Mouse (Mus musculus): Measurements from ENCODE around the gene Scamp5. TPM values are rescaled to one million over a fixed set of nuclear protein-coding genes. Genes with fewer than 3 reads are reported as not detected.

The Scamp5 gene
- polyA plus RNA-seq, 1 experiment from 2014 or later, result 42.4 TPM

DNA sequence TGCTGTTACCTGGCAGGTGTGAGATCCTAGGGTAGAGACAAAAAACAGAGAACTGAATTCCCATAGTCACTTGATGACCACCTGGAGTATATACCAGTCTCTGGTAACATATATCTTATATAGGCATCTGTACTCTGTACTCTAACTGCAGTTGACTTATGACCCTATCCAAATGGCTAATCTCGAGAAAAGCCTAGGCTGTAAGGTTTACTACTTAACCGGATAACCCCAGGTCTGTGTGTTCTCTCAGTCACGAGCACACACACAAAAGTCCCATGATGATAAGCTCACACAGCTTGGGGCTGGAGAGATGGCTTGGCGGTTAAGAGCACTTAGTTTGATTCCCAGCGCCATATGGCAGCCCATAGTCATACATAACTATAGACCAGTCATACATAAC, 61.5 kb downstream of the Scamp5 start:
- Histone ChIP-seq H3K36me3 (ENCODE audit: control insufficient read depth, insufficient read depth, low read length) (no peaks in the 10 kb centered on the region), H3K27ac (replicated peaks) (no peak overlapping the region), H3K9ac (ENCODE audit: low read length) (no peak overlapping the region), H3K27me3 (ENCODE audit: control insufficient read depth, insufficient read depth, low read length) (no peaks in the 10 kb centered on the region), H3K4me3 (ENCODE audit: low read depth, low read length) (no peak overlapping the region), H3K4me1 (replicated peaks; ENCODE audit: control insufficient read depth, insufficient read depth) (no peaks in the 10 kb centered on the region), H3K4me2 (replicated peaks; ENCODE audit: low read depth) (no peak overlapping the region), H3K9me3 (ENCODE audit: control insufficient read depth, low read length) (no peaks in the 10 kb centered on the region)
- no peak for DNase-seq (ENCODE audit: low spot score)
- WGBS, result 77% methylated on average over 5 of the region's 5 CpGs
- TF ChIP-seq EP300 (optimal IDR thresholded peaks at IDR 0.05) (no peak), CTCF (IDR thresholded peaks at IDR 0.05; ENCODE audit: low read depth) (no peak)
- no peak for ATAC-seq (ENCODE audit: low FRiP score, low TSS enrichment)

DNA sequence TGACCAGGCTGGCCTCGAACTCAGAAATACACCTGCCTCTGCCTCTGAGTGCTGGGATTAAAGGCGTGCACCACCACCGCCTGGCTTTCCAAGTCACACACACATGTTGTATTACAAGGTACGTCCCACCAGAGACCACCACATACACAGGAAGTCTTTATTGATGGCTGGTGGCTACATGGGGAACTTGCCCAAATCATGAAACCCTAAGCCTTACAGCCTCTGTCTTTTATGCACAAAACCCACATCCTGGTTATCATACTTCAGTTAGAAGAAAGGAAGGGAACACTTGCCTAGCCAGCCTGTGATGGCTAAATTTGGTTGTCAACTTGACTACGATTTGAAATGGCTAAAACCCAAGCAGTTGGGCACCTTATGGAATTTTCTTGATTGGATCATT, 63.8 kb downstream of the Scamp5 start:
- no peak overlapping the region for H3K27ac ChIP-seq (replicated peaks)
- 92% methylated on average over 5 of the region's 5 CpGs for WGBS
- H3K4me1 ChIP-seq (replicated peaks; ENCODE audit: control insufficient read depth, insufficient read depth), result no peaks in the 10 kb centered on the region
- H3K9ac ChIP-seq (ENCODE audit: low read length), result no peak overlapping the region
- no peak overlapping the region for H3K4me3 ChIP-seq (ENCODE audit: low read depth, low read length)
- TF ChIP-seq EP300 (optimal IDR thresholded peaks at IDR 0.05) (no peak), CTCF (IDR thresholded peaks at IDR 0.05; ENCODE audit: low read depth) (no peak)
- no peak for ATAC-seq (ENCODE audit: low FRiP score, low TSS enrichment)
- no peaks in the 10 kb centered on the region for H3K9me3 ChIP-seq (ENCODE audit: control insufficient read depth, low read length)
- H3K36me3 ChIP-seq (ENCODE audit: control insufficient read depth, insufficient read depth, low read length), result no peaks in the 10 kb centered on the region
- no peaks in the 10 kb centered on the region for H3K27me3 ChIP-seq (ENCODE audit: control insufficient read depth, insufficient read depth, low read length)
- no peak for DNase-seq (ENCODE audit: low spot score)
- H3K4me2 ChIP-seq (replicated peaks; ENCODE audit: low read depth), result no peak overlapping the region

- Histone ChIP-seq H3K4me2 (replicated peaks; ENCODE audit: low read depth) (no peak overlapping the region), H3K9me3 (ENCODE audit: control insufficient read depth, low read length) (no peaks in the 10 kb centered on the region), H3K27ac (replicated peaks) (0 out of 2 replicates have a peak overlapping the region, but pooled peaks have one; percentile 8), H3K4me3 (ENCODE audit: low read depth, low read length) (no peak overlapping the region), H3K4me1 (replicated peaks; ENCODE audit: control insufficient read depth, insufficient read depth) (no peaks in the 10 kb centered on the region), H3K36me3 (ENCODE audit: control insufficient read depth, insufficient read depth, low read length) (no peaks in the 10 kb centered on the region), H3K9ac (ENCODE audit: low read length) (no peak overlapping the region), H3K27me3 (ENCODE audit: control insufficient read depth, insufficient read depth, low read length) (no peaks in the 10 kb centered on the region)
- TF ChIP-seq EP300 (optimal IDR thresholded peaks at IDR 0.05) (no peak), CTCF (IDR thresholded peaks at IDR 0.05; ENCODE audit: low read depth) (no peak)
- ATAC-seq (ENCODE audit: low FRiP score, low TSS enrichment) (peak; percentile 84), DNase-seq (ENCODE audit: low spot score) (peak; percentile 81)
- 70% methylated on average over 15 of the region's 15 CpGs for WGBS
Measured at GRCm38 (mm10) chr9:57402318-57403251, 65.3 kb downstream of the Scamp5 start.

GRCm38 (mm10) chr9:57398773-57399172, 69.1 kb downstream of the Scamp5 start:
- WGBS, result 92% methylated on average over 2 of the region's 2 CpGs
- Histone ChIP-seq H3K27me3 (ENCODE audit: control insufficient read depth, insufficient read depth, low read length) (no peaks in the 10 kb centered on the region), H3K36me3 (ENCODE audit: control insufficient read depth, insufficient read depth, low read length) (no peaks in the 10 kb centered on the region), H3K9me3 (ENCODE audit: control insufficient read depth, low read length) (no peaks in the 10 kb centered on the region), H3K4me1 (replicated peaks; ENCODE audit: control insufficient read depth, insufficient read depth) (no peaks in the 10 kb centered on the region), H3K4me2 (replicated peaks; ENCODE audit: low read depth) (no peak overlapping the region), H3K9ac (ENCODE audit: low read length) (no peak overlapping the region), H3K4me3 (ENCODE audit: low read depth, low read length) (no peak overlapping the region), H3K27ac (replicated peaks) (no peak overlapping the region)
- DNase-seq (ENCODE audit: low spot score) (peak; percentile 6), ATAC-seq (ENCODE audit: low FRiP score, low TSS enrichment) (no peak)
- TF ChIP-seq CTCF (IDR thresholded peaks at IDR 0.05; ENCODE audit: low read depth), result no peak
- TF ChIP-seq EP300 (optimal IDR thresholded peaks at IDR 0.05), result no peak

DNA sequence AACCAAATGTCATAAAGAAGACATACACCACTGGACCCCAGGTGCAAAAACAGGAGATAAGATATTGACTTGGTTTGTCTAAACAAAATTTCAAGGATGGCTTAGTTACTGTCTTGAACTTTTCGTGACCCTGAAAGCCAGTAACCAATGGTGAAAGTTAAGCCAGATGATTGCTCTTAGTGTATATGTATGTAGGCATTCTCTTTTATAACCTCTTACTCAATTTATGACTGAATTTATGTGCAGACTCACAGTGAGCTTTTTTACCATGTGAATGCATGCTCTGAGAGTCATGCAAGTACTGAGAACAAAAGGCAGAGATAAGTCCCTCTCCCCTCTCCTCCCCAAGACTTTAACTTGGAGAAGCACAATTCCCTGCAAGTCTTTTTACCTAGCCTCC, 75.0 kb downstream of the Scamp5 start:
- WGBS, result 60% methylated on average over 1 of the region's 1 CpGs
- no peak overlapping the region for H3K4me3 ChIP-seq (ENCODE audit: low read depth, low read length)
- no peaks in the 10 kb centered on the region for H3K27me3 ChIP-seq (ENCODE audit: control insufficient read depth, insufficient read depth, low read length)
- H3K9ac ChIP-seq (ENCODE audit: low read length), result no peak overlapping the region
- DNase-seq (ENCODE audit: low spot score) (no peak), ATAC-seq (ENCODE audit: low FRiP score, low TSS enrichment) (no peak)
- no peak overlapping the region for H3K4me2 ChIP-seq (replicated peaks; ENCODE audit: low read depth)
- H3K36me3 ChIP-seq (ENCODE audit: control insufficient read depth, insufficient read depth, low read length), result no peaks in the 10 kb centered on the region
- H3K4me1 ChIP-seq (replicated peaks; ENCODE audit: control insufficient read depth, insufficient read depth), result no peaks in the 10 kb centered on the region
- TF ChIP-seq EP300 (optimal IDR thresholded peaks at IDR 0.05) (no peak), CTCF (IDR thresholded peaks at IDR 0.05; ENCODE audit: low read depth) (no peak)
- no peak overlapping the region for H3K27ac ChIP-seq (replicated peaks)
- no peaks in the 10 kb centered on the region for H3K9me3 ChIP-seq (ENCODE audit: control insufficient read depth, low read length)

Other genes with a start within 250 kb of the Scamp5 start
- 0.05 TPM in 1 of 2 replicates, not detected in the other for gene Trcg1, start 231.5 kb downstream of the Scamp5 start, polyA plus RNA-seq (2015; fragmentation: Nextera tagmentation; extraction: Ambion mirVana)
- 10.4 and 10.9 TPM in 2 replicates for gene 1700017B05Rik, start 205.4 kb downstream of the Scamp5 start, polyA plus RNA-seq (2015; fragmentation: Nextera tagmentation; extraction: Ambion mirVana)
- gene Ppcdc, start 27.9 kb downstream of the Scamp5 start, polyA plus RNA-seq (2015; fragmentation: Nextera tagmentation; extraction: Ambion mirVana), result 14.2 and 16.2 TPM in 2 replicates
- 24.3 and 26.5 TPM in 2 replicates for gene Rpp25, start 36.0 kb upstream of the Scamp5 start, polyA plus RNA-seq (2015; fragmentation: Nextera tagmentation; extraction: Ambion mirVana)
- gene Cox5a, start 53.2 kb upstream of the Scamp5 start, polyA plus RNA-seq (2015; fragmentation: Nextera tagmentation; extraction: Ambion mirVana), result 991 and 1,062 TPM in 2 replicates
- 12.4 and 13.0 TPM in 2 replicates for gene Fam219b, start 69.5 kb upstream of the Scamp5 start, polyA plus RNA-seq (2015; fragmentation: Nextera tagmentation; extraction: Ambion mirVana)
- gene Mpi, start 84.7 kb upstream of the Scamp5 start, polyA plus RNA-seq (2015; fragmentation: Nextera tagmentation; extraction: Ambion mirVana), result 24.6 and 26.1 TPM in 2 replicates
- 102 and 104 TPM in 2 replicates for gene Scamp2, start 92.9 kb upstream of the Scamp5 start, polyA plus RNA-seq (2015; fragmentation: Nextera tagmentation; extraction: Ambion mirVana)
- 8.4 and 8.6 TPM in 2 replicates for gene Ulk3, start 121.4 kb upstream of the Scamp5 start, polyA plus RNA-seq (2015; fragmentation: Nextera tagmentation; extraction: Ambion mirVana)
- gene Cplx3, start 138.2 kb upstream of the Scamp5 start, polyA plus RNA-seq (2015; fragmentation: Nextera tagmentation; extraction: Ambion mirVana), result not detected in 2 replicates
- not detected in 2 replicates for gene Lman1l, start 152.7 kb upstream of the Scamp5 start, polyA plus RNA-seq (2015; fragmentation: Nextera tagmentation; extraction: Ambion mirVana)
- gene Csk, start 185.6 kb upstream of the Scamp5 start, polyA plus RNA-seq (2015; fragmentation: Nextera tagmentation; extraction: Ambion mirVana), result 20.7 and 23.9 TPM in 2 replicates
- gene Cyp1a2, start 215.6 kb upstream of the Scamp5 start, polyA plus RNA-seq (2015; fragmentation: Nextera tagmentation; extraction: Ambion mirVana), result not detected in 2 replicates
- 0.07 and 0.11 TPM in 2 replicates for gene Cyp1a1, start 219.9 kb upstream of the Scamp5 start, polyA plus RNA-seq (2015; fragmentation: Nextera tagmentation; extraction: Ambion mirVana)
- gene Edc3, start 240.5 kb upstream of the Scamp5 start, polyA plus RNA-seq (2015; fragmentation: Nextera tagmentation; extraction: Ambion mirVana), result 13.6 and 15.2 TPM in 2 replicates